Mouse (Mus musculus) urinary bladder, postnatal 0 days (tissue): ENCODE measurements around the gene Slc35d1. TPM values are rescaled to one million over a fixed set of nuclear protein-coding genes. Genes with fewer than 3 reads are reported as not detected.

Source experiments
- polyA plus RNA-seq: library from polyadenylated mRNA; unstranded; fragments of >200 nt; fragmentation: Nextera tagmentation; extraction: Ambion mirVana; gene quantifications from 2 replicates; pipeline ENCODE4 v1.2.1, GENCODE M21; 2015

The Slc35d1 gene
- polyA plus RNA-seq: 2.8 and 4.5 TPM in 2 replicates

GRCm38 (mm10) chr4:103214925-103215820 is at the start of gene Slc35d1:
TSS of gene Slc35d1 (minus strand) at chr4:103215164.

Other genes starting within 250 kb of the Slc35d1 start
- gene Tctex1d1, start 236.6 kb downstream of the Slc35d1 start, polyA plus RNA-seq: 1.3 and 1.5 TPM in 2 replicates
- not detected in 2 replicates for gene Insl5, start 188.3 kb downstream of the Slc35d1 start, polyA plus RNA-seq
- gene Mier1, start 100.8 kb downstream of the Slc35d1 start, polyA plus RNA-seq: 26.8 and 32.3 TPM in 2 replicates
- gene Wdr78, start 100.6 kb downstream of the Slc35d1 start, polyA plus RNA-seq: 0.36 and 0.65 TPM in 2 replicates
- not detected in 2 replicates for gene 4921539E11Rik, start 75.7 kb upstream of the Slc35d1 start, polyA plus RNA-seq
- 18.0 and 18.4 TPM in 2 replicates for gene Oma1, start 98.6 kb upstream of the Slc35d1 start, polyA plus RNA-seq